Mouse (Mus musculus): ENCODE data around the gene Gm26558.

GRCm38 (mm10) chr2:70702403-70702802, 40.5 kb upstream of the Gm26558 start:
- no peak for TF ChIP-seq CTCF (IDR thresholded peaks at IDR 0.05; ENCODE audit: control insufficient read depth, insufficient read depth, insufficient read length)
- TF ChIP-seq MYOD1 (IDR thresholded peaks at IDR 0.05; ENCODE audit: control insufficient read depth, insufficient read length, low read depth): no peak
